Mouse (Mus musculus) limb, embryonic 12.5 days (tissue): ENCODE results near the gene Mitf. TPM values are rescaled to one million over a fixed set of nuclear protein-coding genes. Genes with fewer than 3 reads are reported as not detected.

Source experiments
- ATAC-seq: fragments of 200-750 bp; cut with Nextera tagmentation; 2 replicates; pipeline ENCODE4 v1.8.0; 2017; ENCODE audit warnings: low read depth, moderate TSS enrichment; ENCODE audit not compliant: insufficient number of reproducible peaks, insufficient read depth, low FRiP score, low TSS enrichment
- H3K27ac ChIP-seq: fragments of 300-500 bp; sonication (generic); 2 replicates; pipeline ENCODE4 v1.5.1; 2016; ENCODE audit warnings: mild to moderate bottlenecking, moderate library complexity
- H3K27me3 ChIP-seq: fragments of 300-500 bp; sonication (generic); 2 replicates; pipeline ENCODE4 v1.6.1; 2016; ENCODE audit warnings: mild to moderate bottlenecking, moderate library complexity
- H3K36me3 ChIP-seq: fragments of 300-500 bp; sonication (generic); 2 replicates; pipeline ENCODE4 v1.6.1; 2016; ENCODE audit warnings: mild to moderate bottlenecking, moderate library complexity
- H3K4me1 ChIP-seq: fragments of 300-500 bp; sonication (generic); replicated peaks from 2 replicates; pipeline ENCODE4 v1.6.1; 2016
- H3K4me2 ChIP-seq: fragments of 300-500 bp; sonication (generic); 2 replicates; pipeline ENCODE4 v1.6.1; 2016; ENCODE audit warnings: mild to moderate bottlenecking, moderate library complexity
- H3K4me3 ChIP-seq: fragments of 300-500 bp; sonication (generic); replicated peaks from 2 replicates; pipeline ENCODE4 v1.5.1; 2016; ENCODE audit warnings: mild to moderate bottlenecking
- H3K9ac ChIP-seq: fragments of 300-500 bp; sonication (generic); replicated peaks from 2 replicates; pipeline ENCODE4 v1.6.1; 2016; ENCODE audit warnings: mild to moderate bottlenecking, moderate library complexity
- H3K9me3 ChIP-seq: fragments of 300-500 bp; sonication (generic); 2 replicates; pipeline ENCODE4 v1.6.1; 2016; ENCODE audit warnings: mild to moderate bottlenecking, moderate library complexity
- WGBS: fragments of 180-500 bp; shearing (Covaris S2); methylation state at CpG from one replicate; pipeline ENCODE4 v1.1.7; 2016; 5-methylcytosine and 5-hydroxymethylcytosine counted together
- polyA plus RNA-seq: library from polyadenylated mRNA; unstranded; fragments of >200 nt; fragmentation: Nextera tagmentation; extraction: Ambion mirVana; gene quantifications from 2 replicates; pipeline ENCODE4 v1.2.1, GENCODE M21; 2016

Gene Mitf
- polyA plus RNA-seq, 1 experiment from 2014 or later, result 1.5 TPM

DNA sequence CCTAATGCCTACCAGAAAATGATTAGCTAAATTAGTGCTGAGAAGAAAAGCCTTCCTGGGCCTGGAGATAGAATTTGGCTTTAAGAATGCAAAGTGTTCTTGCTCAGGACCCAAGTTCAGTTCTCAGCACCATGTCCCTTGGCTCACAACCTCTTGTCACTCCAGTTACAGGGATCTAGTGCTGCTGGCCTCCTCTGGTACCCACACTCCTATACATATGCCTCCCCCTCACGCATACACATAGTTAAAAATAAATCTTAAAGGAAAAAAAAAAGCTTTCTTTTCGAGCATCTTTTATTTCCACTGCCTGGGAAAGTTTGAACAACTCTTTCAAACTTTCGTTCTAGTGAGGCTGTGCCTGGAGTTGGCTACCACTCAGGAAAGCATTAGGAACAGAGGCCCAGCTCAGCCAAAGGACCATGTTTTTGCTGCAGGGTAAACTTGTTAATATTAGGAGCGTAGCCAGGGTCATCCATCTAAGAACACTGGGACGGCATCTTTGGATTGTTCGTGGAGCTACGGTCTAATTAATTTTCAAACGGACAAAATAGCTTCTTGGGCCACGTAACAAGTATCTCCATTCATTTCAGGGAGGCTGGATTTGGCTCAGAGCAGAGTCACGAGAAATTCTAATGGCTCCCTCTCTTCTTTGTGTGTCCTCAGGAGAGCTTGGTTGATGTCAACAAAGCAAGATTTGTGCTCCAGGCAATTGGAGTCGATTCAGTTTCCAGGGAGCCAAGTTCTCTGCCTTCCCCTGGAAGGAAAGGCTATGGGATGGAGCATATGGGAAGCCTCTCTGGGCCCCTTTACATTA is 239.7 kb downstream of the Mitf start:
- Histone ChIP-seq H3K27me3 (no peaks in the 10 kb centered on the region), H3K4me3 (no peak overlapping the region), H3K9me3 (no peaks in the 10 kb centered on the region), H3K27ac (no peak overlapping the region), H3K36me3 (no peaks in the 10 kb centered on the region), H3K4me2 (no peak overlapping the region), H3K4me1 (no peaks in the 10 kb centered on the region), H3K9ac (no peak overlapping the region)
- 77% methylated on average over 11 of the region's 11 CpGs for WGBS
- no peak for ATAC-seq

DNA sequence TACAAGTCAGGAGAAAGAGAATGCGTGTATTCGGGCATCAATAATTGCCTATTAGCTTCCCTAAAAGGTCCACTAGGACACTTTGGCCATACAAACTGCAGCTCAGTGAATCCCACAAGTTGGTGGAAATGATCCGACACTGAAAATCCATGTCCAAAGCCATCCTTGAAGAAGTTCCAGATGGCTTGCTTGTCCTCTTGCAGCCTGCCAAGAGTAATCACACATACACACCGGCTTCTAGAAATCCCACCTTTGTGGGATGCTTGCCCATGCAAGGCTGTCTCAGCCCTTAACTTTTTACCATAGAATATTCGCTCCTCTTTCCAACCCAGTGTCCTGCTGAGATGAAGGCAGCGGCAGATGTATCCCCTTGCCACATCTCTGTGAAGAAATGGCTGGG is 240.9 kb downstream of the Mitf start:
- Histone ChIP-seq H3K27me3 (no peaks in the 10 kb centered on the region), H3K36me3 (no peaks in the 10 kb centered on the region), H3K4me1 (no peaks in the 10 kb centered on the region), H3K9me3 (no peaks in the 10 kb centered on the region), H3K4me3 (no peak overlapping the region), H3K9ac (no peak overlapping the region), H3K4me2 (no peak overlapping the region), H3K27ac (no peak overlapping the region)
- ATAC-seq, result no peak
- 76% methylated on average over 6 of the region's 6 CpGs for WGBS

- H3K9me3 ChIP-seq, result no peaks in the 10 kb centered on the region
- WGBS, result 73% methylated on average over 14 of the region's 14 CpGs
Measured at GRCm38 (mm10) chr6:98048671-98049438, 242.0 kb downstream of the Mitf start.

GRCm38 (mm10) chr6:98049551-98049950 is 242.7 kb downstream of the Mitf start:
- H3K27me3 ChIP-seq, result no peaks in the 10 kb centered on the region
- H3K4me1 ChIP-seq, result no peaks in the 10 kb centered on the region
- no peaks in the 10 kb centered on the region for H3K9me3 ChIP-seq
- H3K27ac ChIP-seq, result no peak overlapping the region
- no peaks in the 10 kb centered on the region for H3K36me3 ChIP-seq
- no peak overlapping the region for H3K4me3 ChIP-seq
- H3K9ac ChIP-seq, result no peak overlapping the region
- no peak overlapping the region for H3K4me2 ChIP-seq
- no peak for ATAC-seq
- WGBS, result 88% methylated on average over 2 of the region's 2 CpGs

More at GRCm38 (mm10) chr6:98048671-98049438, 242.0 kb downstream of the Mitf start:
- ATAC-seq, result no peak
- Histone ChIP-seq H3K4me1 (no peaks in the 10 kb centered on the region), H3K36me3 (no peaks in the 10 kb centered on the region), H3K27me3 (no peaks in the 10 kb centered on the region), H3K4me2 (no peak overlapping the region), H3K9ac (no peak overlapping the region), H3K4me3 (no peak overlapping the region), H3K27ac (no peak overlapping the region)

GRCm38 (mm10) chr6:98061878-98062277 is 255.0 kb downstream of the Mitf start:
- H3K4me1 ChIP-seq, result no peaks in the 10 kb centered on the region
- no peaks in the 10 kb centered on the region for H3K27me3 ChIP-seq
- ATAC-seq, result no peak
- H3K9ac ChIP-seq, result no peak overlapping the region
- H3K4me3 ChIP-seq, result no peak overlapping the region
- H3K36me3 ChIP-seq, result no peaks in the 10 kb centered on the region
- 90% methylated on average over 13 of the region's 13 CpGs for WGBS
- no peak overlapping the region for H3K4me2 ChIP-seq
- H3K27ac ChIP-seq, result no peak overlapping the region
- H3K9me3 ChIP-seq, result no peaks in the 10 kb centered on the region

- ATAC-seq, result no peak
- H3K4me2 ChIP-seq, result no peak overlapping the region
- H3K27ac ChIP-seq, result no peak overlapping the region
- no peaks in the 10 kb centered on the region for H3K36me3 ChIP-seq
- no peaks in the 10 kb centered on the region for H3K27me3 ChIP-seq
- no peak overlapping the region for H3K9ac ChIP-seq
- WGBS, result 22% methylated on average over 5 of the region's 5 CpGs
- H3K9me3 ChIP-seq, result no peaks in the 10 kb centered on the region
- H3K4me3 ChIP-seq, result no peak overlapping the region
- H3K4me1 ChIP-seq, result no peaks in the 10 kb centered on the region
Measured at GRCm38 (mm10) chr6:98064926-98065325, 258.1 kb downstream of the Mitf start.

GRCm38 (mm10) chr6:98066420-98066819 is 259.6 kb downstream of the Mitf start:
- H3K9me3 ChIP-seq, result no peaks in the 10 kb centered on the region
- H3K27me3 ChIP-seq, result no peaks in the 10 kb centered on the region
- no peak overlapping the region for H3K4me3 ChIP-seq
- H3K27ac ChIP-seq, result no peak overlapping the region
- ATAC-seq, result no peak
- 90% methylated on average over 4 of the region's 4 CpGs for WGBS
- H3K9ac ChIP-seq, result no peak overlapping the region
- no peaks in the 10 kb centered on the region for H3K36me3 ChIP-seq
- H3K4me1 ChIP-seq, result no peaks in the 10 kb centered on the region
- H3K4me2 ChIP-seq, result no peak overlapping the region

Other genes starting within 250 kb of the Mitf start
- 12.9 and 13.0 TPM in 2 replicates for gene Frmd4b, start 189.5 kb upstream of the Mitf start, polyA plus RNA-seq